Mouse (Mus musculus) lung, adult 2 months (tissue): ENCODE data around the gene Tex46.

Experiments used
- CTCF ChIP-seq: fragments of 200-500 bp; IDR thresholded peaks from 2 replicates; pipeline ENCODE4 v1.5.1; 2011; ENCODE audit warnings: mild to moderate bottlenecking, low read length, control low read depth; ENCODE audit not compliant: insufficient read depth
- POLR2A ChIP-seq: fragments of 200-500 bp; IDR thresholded peaks from 2 replicates; pipeline ENCODE4 v1.6.1; 2011; ENCODE audit warnings: low read depth, mild to moderate bottlenecking, control low read depth, low read length, borderline replicate concordance; ENCODE audit errors: extremely low read depth

- TF ChIP-seq CTCF (no peak), POLR2A (no peak)
Observed at GRCm38 (mm10) chr4:136638230-136638750, 28.1 kb downstream of the Tex46 start.
